Mouse (Mus musculus): Measurements from ENCODE around the gene Lnx2. TPM values are rescaled to one million over a fixed set of nuclear protein-coding genes. Genes with fewer than 3 reads are reported as not detected.

Lnx2 gene
- polyA plus RNA-seq, 1 experiment: 48.3 TPM

DNA sequence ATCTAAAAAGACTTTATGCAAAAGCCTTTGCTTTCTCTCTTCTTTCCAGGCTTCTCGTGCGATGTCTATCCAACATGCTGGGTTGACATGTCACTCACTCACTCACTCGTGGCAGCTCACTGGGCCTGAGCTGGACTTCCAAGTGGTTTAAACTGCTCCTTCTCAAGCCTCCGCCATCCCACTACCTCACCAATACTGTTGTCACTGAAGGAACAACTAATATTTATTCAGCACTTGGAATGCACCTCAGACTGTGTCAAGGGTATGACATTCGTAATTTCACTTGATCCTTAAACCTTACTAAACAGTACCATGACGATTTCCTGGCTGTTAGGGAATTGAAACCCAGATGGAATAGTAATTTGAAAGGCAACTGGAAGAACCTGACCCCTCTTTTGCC is 2.6 kb downstream of the Lnx2 start:
- WGBS: 95% methylated on average over 6 of the region's 6 CpGs
- TF ChIP-seq POLR2A (IDR thresholded peaks at IDR 0.05; ENCODE audit: control insufficient read depth, extremely low read depth, insufficient read depth, low read length, poor library complexity) (no peak), CTCF (IDR thresholded peaks at IDR 0.05; ENCODE audit: borderline replicate concordance, control insufficient read depth, extremely low read depth, insufficient read depth, low read length, poor library complexity) (no peak)
- Histone ChIP-seq H3K36me3 (ENCODE audit: control insufficient read depth, insufficient read depth, low read length) (no peaks in the 10 kb centered on the region), H3K27me3 (ENCODE audit: control insufficient read depth, insufficient read depth, low read length) (no peaks in the 10 kb centered on the region), H3K4me3 (ENCODE audit: control insufficient read depth, insufficient read depth, low read length) (no peak overlapping the region), H3K27ac (ENCODE audit: control insufficient read depth, insufficient read depth, low read length) (no peak overlapping the region), H3K4me1 (replicated peaks; ENCODE audit: control insufficient read depth, insufficient read depth, low read length) (peaks cover 10% of the 10 kb centered on the region)
- DNase-seq: no peak

DNA sequence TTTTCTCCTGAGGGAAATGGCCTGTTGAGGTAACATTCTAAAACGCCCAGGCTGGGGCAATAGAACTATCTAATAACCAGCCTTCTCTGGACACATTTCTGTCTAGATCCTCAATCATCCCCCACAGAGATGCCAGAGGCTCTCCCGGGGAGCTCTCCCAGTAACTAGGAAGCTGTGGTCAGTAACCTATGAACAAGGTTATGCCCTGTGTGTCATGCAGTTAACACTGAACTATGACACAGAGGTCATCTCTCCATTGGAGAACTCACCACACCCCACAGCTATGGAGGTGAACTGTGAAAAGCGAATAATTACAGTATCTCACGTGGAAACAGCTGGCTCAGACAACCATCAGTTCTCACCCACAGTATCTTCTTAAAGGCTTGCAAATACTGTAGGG is 4.5 kb downstream of the Lnx2 start:
- Histone ChIP-seq H3K4me3 (ENCODE audit: control insufficient read depth, insufficient read depth, low read length) (no peak overlapping the region), H3K27me3 (ENCODE audit: control insufficient read depth, insufficient read depth, low read length) (no peaks in the 10 kb centered on the region), H3K27ac (ENCODE audit: control insufficient read depth, insufficient read depth, low read length) (no peak overlapping the region), H3K4me1 (replicated peaks; ENCODE audit: control insufficient read depth, insufficient read depth, low read length) (peaks cover 5% of the 10 kb centered on the region), H3K36me3 (ENCODE audit: control insufficient read depth, insufficient read depth, low read length) (no peaks in the 10 kb centered on the region)
- TF ChIP-seq POLR2A (IDR thresholded peaks at IDR 0.05; ENCODE audit: control insufficient read depth, extremely low read depth, insufficient read depth, low read length, poor library complexity) (no peak), CTCF (IDR thresholded peaks at IDR 0.05; ENCODE audit: borderline replicate concordance, control insufficient read depth, extremely low read depth, insufficient read depth, low read length, poor library complexity) (no peak)
- DNase-seq: no peak
- WGBS: 86% methylated on average over 4 of the region's 4 CpGs

DNA sequence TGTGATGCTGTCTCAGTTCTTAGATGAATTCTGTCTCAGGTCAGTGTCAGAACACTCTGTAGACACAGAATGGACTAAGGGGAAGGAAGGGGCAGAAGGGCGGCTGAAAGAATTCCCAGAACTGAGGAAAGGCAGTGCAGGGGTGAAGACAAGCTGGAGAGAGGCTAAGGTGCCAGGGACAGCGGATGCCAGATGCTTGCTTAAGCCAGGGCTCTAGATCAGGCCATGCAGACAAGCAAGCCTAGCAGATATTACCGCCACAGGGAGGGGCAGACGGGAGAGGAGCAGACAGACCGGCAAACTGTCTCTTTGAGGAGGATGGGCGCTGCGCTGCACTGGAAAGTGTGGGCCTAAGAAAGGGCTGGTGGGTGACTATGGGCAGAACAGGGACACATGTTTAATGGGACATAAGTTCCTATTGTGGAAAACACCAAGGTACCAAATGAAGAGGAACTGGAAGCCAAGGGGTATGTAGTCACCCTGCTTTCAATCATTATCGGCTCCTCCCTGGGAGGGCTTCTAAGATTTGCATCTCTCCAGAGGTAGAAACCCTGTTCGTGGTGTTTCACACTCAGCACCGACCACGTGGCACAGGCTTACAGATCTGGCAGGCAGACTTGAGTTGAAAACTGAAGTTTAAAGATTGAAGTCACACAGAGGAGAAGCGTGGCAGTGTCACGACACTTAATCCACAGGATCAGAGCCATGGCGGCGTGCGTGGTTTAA is 5.4 kb downstream of the Lnx2 start:
- Histone ChIP-seq H3K4me1 (replicated peaks; ENCODE audit: control insufficient read depth, insufficient read depth, low read length) (peaks cover 5% of the 10 kb centered on the region), H3K4me3 (ENCODE audit: control insufficient read depth, insufficient read depth, low read length) (no peak overlapping the region), H3K36me3 (ENCODE audit: control insufficient read depth, insufficient read depth, low read length) (no peaks in the 10 kb centered on the region), H3K27me3 (ENCODE audit: control insufficient read depth, insufficient read depth, low read length) (no peaks in the 10 kb centered on the region), H3K27ac (ENCODE audit: control insufficient read depth, insufficient read depth, low read length) (no peak overlapping the region)
- 86% methylated on average over 16 of the region's 16 CpGs for WGBS
- no peak for DNase-seq
- no peak for TF ChIP-seq POLR2A (IDR thresholded peaks at IDR 0.05; ENCODE audit: control insufficient read depth, extremely low read depth, insufficient read depth, low read length, poor library complexity)
- no peak for TF ChIP-seq CTCF (IDR thresholded peaks at IDR 0.05; ENCODE audit: borderline replicate concordance, control insufficient read depth, extremely low read depth, insufficient read depth, low read length, poor library complexity)

DNA sequence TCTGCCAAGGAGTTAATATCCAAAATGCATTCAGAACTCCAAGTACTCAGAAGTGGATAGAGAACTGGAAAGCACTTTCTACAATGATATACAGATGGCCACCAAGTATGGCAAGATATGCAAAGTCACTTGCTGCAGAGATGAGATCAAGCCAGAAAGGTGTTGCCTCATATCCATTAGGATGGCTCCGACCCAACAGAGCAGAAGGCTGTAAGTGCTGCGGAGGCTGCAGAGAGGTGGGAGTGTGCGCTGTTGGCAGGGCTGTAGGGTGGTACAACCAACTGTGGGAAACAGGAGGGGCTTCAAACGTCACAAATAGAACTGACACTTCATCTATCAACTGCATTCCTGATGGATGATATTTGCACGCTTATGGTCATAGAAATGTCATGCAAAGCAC is 7.5 kb downstream of the Lnx2 start:
- WGBS: 93% methylated on average over 5 of the region's 5 CpGs
- Histone ChIP-seq H3K4me1 (replicated peaks; ENCODE audit: control insufficient read depth, insufficient read depth, low read length) (peaks cover 7% of the 10 kb centered on the region), H3K4me3 (ENCODE audit: control insufficient read depth, insufficient read depth, low read length) (no peak overlapping the region), H3K27ac (ENCODE audit: control insufficient read depth, insufficient read depth, low read length) (no peak overlapping the region), H3K36me3 (ENCODE audit: control insufficient read depth, insufficient read depth, low read length) (no peaks in the 10 kb centered on the region), H3K27me3 (ENCODE audit: control insufficient read depth, insufficient read depth, low read length) (no peaks in the 10 kb centered on the region)
- TF ChIP-seq CTCF (IDR thresholded peaks at IDR 0.05; ENCODE audit: borderline replicate concordance, control insufficient read depth, extremely low read depth, insufficient read depth, low read length, poor library complexity) (no peak), POLR2A (IDR thresholded peaks at IDR 0.05; ENCODE audit: control insufficient read depth, extremely low read depth, insufficient read depth, low read length, poor library complexity) (no peak)
- no peak for DNase-seq

DNA sequence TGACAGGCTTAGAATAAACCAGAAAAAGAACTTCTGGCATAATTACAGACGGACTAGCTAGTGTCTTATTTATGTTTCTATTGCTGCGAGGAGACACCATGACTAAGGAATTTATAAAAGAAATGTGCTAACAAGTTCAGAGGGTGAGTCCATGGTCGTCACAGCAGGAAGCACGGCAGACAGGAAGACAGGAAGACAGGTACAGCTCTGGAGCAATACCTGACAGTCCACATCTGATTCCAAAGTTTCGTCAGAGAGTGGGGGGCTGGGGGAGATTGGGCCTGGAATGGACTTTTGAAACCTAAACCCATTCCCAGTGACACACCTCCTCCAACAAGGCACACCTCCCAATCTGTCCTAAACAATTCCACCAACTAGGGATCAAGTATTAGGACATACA is 9.4 kb downstream of the Lnx2 start:
- Histone ChIP-seq H3K27ac (ENCODE audit: control insufficient read depth, insufficient read depth, low read length) (no peak overlapping the region), H3K4me3 (ENCODE audit: control insufficient read depth, insufficient read depth, low read length) (no peak overlapping the region), H3K36me3 (ENCODE audit: control insufficient read depth, insufficient read depth, low read length) (no peaks in the 10 kb centered on the region), H3K27me3 (ENCODE audit: control insufficient read depth, insufficient read depth, low read length) (no peaks in the 10 kb centered on the region), H3K4me1 (replicated peaks; ENCODE audit: control insufficient read depth, insufficient read depth, low read length) (peaks cover 10% of the 10 kb centered on the region)
- DNase-seq: no peak
- no peak for TF ChIP-seq POLR2A (IDR thresholded peaks at IDR 0.05; ENCODE audit: control insufficient read depth, extremely low read depth, insufficient read depth, low read length, poor library complexity)
- TF ChIP-seq CTCF (IDR thresholded peaks at IDR 0.05; ENCODE audit: borderline replicate concordance, control insufficient read depth, extremely low read depth, insufficient read depth, low read length, poor library complexity): no peak
- 84% methylated on average over 5 of the region's 5 CpGs for WGBS

DNA sequence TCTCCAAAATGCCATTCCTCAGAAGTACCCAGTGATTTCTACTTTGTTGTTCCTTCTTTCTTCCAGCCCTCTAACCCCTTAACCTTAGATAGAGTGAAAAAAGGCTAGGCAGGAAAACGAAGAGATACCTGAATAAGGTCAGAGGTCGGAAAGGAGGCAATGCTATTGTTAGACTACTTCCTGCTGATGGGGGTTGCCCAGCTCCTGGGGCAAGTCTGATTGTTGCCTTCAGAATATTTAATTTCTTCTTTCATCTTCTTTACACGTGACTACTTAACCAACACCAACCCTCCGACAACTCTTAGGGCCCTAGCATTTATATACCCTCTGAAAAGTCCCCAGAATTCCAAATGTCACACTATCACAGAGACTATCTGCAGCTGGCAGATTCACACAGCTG is 10.3 kb downstream of the Lnx2 start:
- H3K27ac ChIP-seq (ENCODE audit: control insufficient read depth, insufficient read depth, low read length): no peak overlapping the region
- WGBS: 74% methylated on average over 4 of the region's 4 CpGs

More for the DNA sequence above, 10.3 kb downstream of the Lnx2 start:
- Histone ChIP-seq H3K4me1 (replicated peaks; ENCODE audit: control insufficient read depth, insufficient read depth, low read length) (peaks cover 10% of the 10 kb centered on the region), H3K36me3 (ENCODE audit: control insufficient read depth, insufficient read depth, low read length) (no peaks in the 10 kb centered on the region), H3K27me3 (ENCODE audit: control insufficient read depth, insufficient read depth, low read length) (no peaks in the 10 kb centered on the region), H3K4me3 (ENCODE audit: control insufficient read depth, insufficient read depth, low read length) (no peak overlapping the region)
- no peak for DNase-seq
- TF ChIP-seq CTCF (IDR thresholded peaks at IDR 0.05; ENCODE audit: borderline replicate concordance, control insufficient read depth, extremely low read depth, insufficient read depth, low read length, poor library complexity) (no peak), POLR2A (IDR thresholded peaks at IDR 0.05; ENCODE audit: control insufficient read depth, extremely low read depth, insufficient read depth, low read length, poor library complexity) (no peak)
